Mouse (Mus musculus): Measurements from ENCODE around the gene Ccdc191.

The Ccdc191 gene

DNA sequence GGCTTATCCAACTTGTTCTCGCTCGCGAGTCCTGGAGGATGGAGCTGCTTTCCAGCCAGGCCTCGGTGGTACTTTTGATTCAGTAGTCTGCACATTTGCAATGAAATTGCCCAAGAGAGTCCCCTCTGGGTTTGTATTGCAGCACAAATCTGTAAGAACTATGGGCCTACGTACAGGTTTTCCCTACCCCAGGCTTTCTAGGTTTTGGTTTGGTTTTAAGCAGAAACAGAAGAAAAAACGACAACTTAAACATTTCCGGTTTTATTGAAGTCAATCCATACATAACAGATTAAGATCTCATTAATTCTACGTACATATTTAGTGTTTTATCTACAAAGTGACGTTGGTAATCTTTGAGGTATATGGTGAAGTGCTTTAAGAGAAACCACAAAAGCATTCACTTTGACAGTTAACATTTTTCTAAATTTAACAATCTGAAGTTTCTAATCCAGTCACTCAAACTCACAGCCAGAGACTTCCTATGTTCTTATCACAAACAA is 90.6 kb downstream of the Ccdc191 start:
- DNase-seq (ENCODE audit: low read depth, low spot score) = no peak
- H3K36me3 ChIP-seq (ENCODE audit: control insufficient read depth, insufficient read depth, low read length, poor library complexity, severe bottlenecking) = no peaks in the 10 kb centered on the region
- no peaks in the 10 kb centered on the region for H3K27me3 ChIP-seq (ENCODE audit: control insufficient read depth, insufficient read depth, low read length, poor library complexity, severe bottlenecking)

DNA sequence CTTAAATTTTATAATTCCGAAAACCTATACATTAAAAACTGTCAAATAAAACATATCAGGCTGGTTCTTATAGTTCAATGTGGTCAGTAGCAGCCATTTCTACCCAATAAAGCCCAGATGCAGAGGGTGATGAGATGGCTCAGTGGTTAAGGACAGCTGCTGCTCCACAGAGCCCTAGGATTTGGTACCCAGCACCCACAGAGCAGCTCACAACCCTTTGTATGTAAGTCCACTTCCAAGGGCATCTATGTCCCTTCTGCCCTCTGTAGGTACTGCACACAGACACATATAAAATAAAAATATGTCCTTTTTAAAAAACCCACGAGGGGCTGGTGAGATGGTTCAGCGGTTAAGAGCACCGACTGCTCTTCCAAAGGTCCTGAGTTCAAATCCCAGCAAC is 96.7 kb downstream of the Ccdc191 start:
- H3K27me3 ChIP-seq (ENCODE audit: control insufficient read depth, insufficient read depth, low read length, poor library complexity, severe bottlenecking) = no peaks in the 10 kb centered on the region
- DNase-seq (ENCODE audit: low read depth, low spot score) = no peak
- no peaks in the 10 kb centered on the region for H3K36me3 ChIP-seq (ENCODE audit: control insufficient read depth, insufficient read depth, low read length, poor library complexity, severe bottlenecking)

DNA sequence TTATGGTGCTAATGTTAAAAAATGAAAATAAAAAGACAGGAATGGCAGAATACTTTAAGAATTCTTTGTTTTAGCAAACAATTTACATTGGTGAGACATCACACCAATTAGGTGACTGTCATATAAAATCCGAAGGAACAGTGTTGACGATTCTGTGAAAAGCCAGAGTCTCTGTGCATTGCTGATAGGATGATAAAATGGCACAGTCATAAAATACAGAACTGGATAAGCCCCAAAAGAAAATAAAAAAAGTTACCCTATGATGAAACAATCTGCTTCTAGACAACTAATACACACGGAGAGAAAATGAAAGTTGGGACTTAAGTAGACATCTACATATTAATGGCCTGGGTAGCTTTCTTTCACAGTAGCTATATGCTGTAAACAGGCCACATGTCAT is 105.0 kb downstream of the Ccdc191 start:
- Histone ChIP-seq H3K36me3 (ENCODE audit: control insufficient read depth, insufficient read depth, low read length, poor library complexity, severe bottlenecking) (no peaks in the 10 kb centered on the region), H3K27me3 (ENCODE audit: control insufficient read depth, insufficient read depth, low read length, poor library complexity, severe bottlenecking) (no peaks in the 10 kb centered on the region)
- DNase-seq (ENCODE audit: low read depth, low spot score) = no peak

DNA sequence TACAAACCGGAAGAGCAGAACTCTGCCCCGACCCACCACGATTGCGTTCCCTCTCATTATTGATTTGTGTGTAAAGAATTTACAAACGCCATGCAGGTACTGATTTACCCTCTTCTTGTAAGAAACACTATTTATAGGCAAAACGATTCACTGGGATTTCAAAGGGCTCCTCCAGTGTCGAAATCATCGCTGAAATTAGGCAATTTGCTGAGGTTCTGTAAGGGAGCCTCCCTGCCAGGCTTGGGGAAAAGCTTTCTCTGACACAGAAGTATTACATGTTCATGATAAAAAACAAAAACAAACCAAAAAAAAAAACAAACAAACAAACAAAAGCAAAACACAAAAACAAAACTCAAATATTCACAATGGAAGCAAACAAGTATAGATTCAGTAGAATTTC is 109.5 kb downstream of the Ccdc191 start:
- H3K36me3 ChIP-seq (ENCODE audit: control insufficient read depth, insufficient read depth, low read length, poor library complexity, severe bottlenecking) = no peaks in the 10 kb centered on the region
- DNase-seq (ENCODE audit: low read depth, low spot score) = no peak
- H3K27me3 ChIP-seq (ENCODE audit: control insufficient read depth, insufficient read depth, low read length, poor library complexity, severe bottlenecking) = no peaks in the 10 kb centered on the region

DNA sequence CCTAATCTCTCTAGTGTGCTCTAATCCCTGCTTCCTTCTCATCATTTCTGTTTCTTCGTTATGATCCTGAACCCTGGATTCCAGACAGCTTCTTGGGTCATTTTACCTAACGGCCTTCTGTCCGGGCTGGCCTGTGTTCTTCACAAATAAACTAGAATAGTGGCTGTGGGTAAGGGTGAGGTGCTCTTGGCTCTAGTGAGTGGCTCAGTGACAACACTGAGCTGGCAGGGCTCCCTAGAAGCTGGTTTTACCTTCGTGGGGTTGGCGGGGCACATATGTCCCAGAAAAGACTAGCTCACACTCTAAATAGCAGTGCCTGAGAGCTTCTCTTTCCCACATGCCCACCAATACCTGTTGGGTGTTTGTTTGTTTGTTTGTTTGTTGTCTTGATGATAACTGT is 109.9 kb downstream of the Ccdc191 start:
- Histone ChIP-seq H3K27me3 (ENCODE audit: control insufficient read depth, insufficient read depth, low read length, poor library complexity, severe bottlenecking) (no peaks in the 10 kb centered on the region), H3K36me3 (ENCODE audit: control insufficient read depth, insufficient read depth, low read length, poor library complexity, severe bottlenecking) (no peaks in the 10 kb centered on the region)
- no peak for DNase-seq (ENCODE audit: low read depth, low spot score)

DNA sequence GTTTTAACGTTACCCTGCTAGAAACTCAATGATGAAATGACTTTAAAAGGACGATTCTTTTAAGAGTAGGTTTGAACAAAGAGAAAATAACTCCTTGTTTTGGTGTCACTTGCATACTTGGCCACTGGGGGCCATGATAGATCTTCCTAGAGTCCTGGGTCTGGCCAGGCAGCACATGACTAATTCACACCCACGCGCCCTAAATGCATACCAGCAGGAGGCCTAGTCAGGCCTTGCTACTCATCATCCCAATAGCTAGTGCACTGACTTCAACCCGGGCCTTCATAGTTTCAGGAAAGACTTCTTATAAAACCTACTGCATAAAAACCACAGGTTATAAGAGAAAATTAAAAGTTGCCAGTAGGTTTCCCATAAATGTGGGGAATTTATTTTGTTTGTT is 112.5 kb downstream of the Ccdc191 start:
- peak; percentile 37 for DNase-seq (ENCODE audit: low read depth, low spot score)
- H3K36me3 ChIP-seq (ENCODE audit: control insufficient read depth, insufficient read depth, low read length, poor library complexity, severe bottlenecking) = no peaks in the 10 kb centered on the region
- no peaks in the 10 kb centered on the region for H3K27me3 ChIP-seq (ENCODE audit: control insufficient read depth, insufficient read depth, low read length, poor library complexity, severe bottlenecking)

DNA sequence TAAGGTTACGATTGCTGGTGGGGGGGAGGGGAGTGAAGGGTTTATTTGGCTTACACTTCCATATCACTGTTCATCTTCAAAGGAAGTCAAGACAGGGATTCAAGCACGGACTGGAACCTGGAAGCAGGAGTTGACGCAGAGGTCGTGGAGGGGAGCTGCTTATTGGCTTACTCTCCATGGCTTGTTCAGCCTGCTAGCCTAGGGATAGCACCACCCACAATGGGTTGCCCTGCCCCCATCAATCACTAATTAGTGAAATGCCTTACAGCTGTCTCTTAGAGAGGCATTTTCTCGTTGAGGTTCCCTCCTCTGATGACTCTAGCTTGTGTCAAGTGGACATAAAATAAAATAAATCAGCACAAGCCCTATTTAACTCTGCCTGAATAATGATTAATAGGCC is 121.4 kb downstream of the Ccdc191 start:
- no peaks in the 10 kb centered on the region for H3K27me3 ChIP-seq (ENCODE audit: control insufficient read depth, insufficient read depth, low read length, poor library complexity, severe bottlenecking)
- no peaks in the 10 kb centered on the region for H3K36me3 ChIP-seq (ENCODE audit: control insufficient read depth, insufficient read depth, low read length, poor library complexity, severe bottlenecking)
- no peak for DNase-seq (ENCODE audit: low read depth, low spot score)
